Mouse (Mus musculus) bone marrow macrophage, adult 2 months (primary cell): ENCODE data around the gene Gast. TPM values are rescaled to one million over a fixed set of nuclear protein-coding genes. Genes with fewer than 3 reads are reported as not detected.
"Not testable (repeated sequence)": the region's sequence is repeated elsewhere in the genome, so short reads cannot be mapped to it uniquely, and the experiment has no call there.

Source experiments
- H3K27ac ChIP-seq: 2 replicates; pipeline ENCODE4 v1.5.1; 2012; ENCODE audit warnings: low read depth, low read length; ENCODE audit not compliant: insufficient read depth
- H3K4me1 ChIP-seq: 2 replicates; pipeline ENCODE4 v1.6.1; 2012; ENCODE audit warnings: low read length; ENCODE audit not compliant: control insufficient read depth, insufficient read depth
- H3K4me3 ChIP-seq: 2 replicates; pipeline ENCODE4 v1.5.1; 2012; ENCODE audit warnings: mild to moderate bottlenecking, low read length, moderate library complexity; ENCODE audit not compliant: insufficient read depth
- CTCF ChIP-seq: IDR thresholded peaks from 2 replicates; pipeline ENCODE4 v1.5.1; 2012; ENCODE audit warnings: low read depth, mild to moderate bottlenecking, low read length, moderate library complexity
- POLR2A ChIP-seq: IDR thresholded peaks from 2 replicates; pipeline ENCODE4 v1.6.1; 2012; ENCODE audit warnings: mild to moderate bottlenecking, low read depth, low read length, borderline replicate concordance
- polyA plus RNA-seq: library from polyadenylated mRNA; stranded (reverse); fragments of >200 nt; gene quantifications from 2 replicates; pipeline ENCODE4 v1.2.4, GENCODE M21; 2012; ENCODE audit not compliant: missing spikeins, insufficient read depth, insufficient read length

Gene Gast
- polyA plus RNA-seq, 1 experiment, result not detected

- Histone ChIP-seq H3K4me3 (peak overlapping the region; percentile 55), H3K27ac (peak overlapping the region; percentile 88), H3K4me1 (peaks cover 4% of the 10 kb centered on the region)
- no peak for TF ChIP-seq POLR2A
- TF ChIP-seq CTCF, result no peak
Observed at GRCm38 (mm10) chr11:100320172-100320630, 14.0 kb upstream of the Gast start.

GRCm38 (mm10) chr11:100320701-100321410 lies 13.4 kb upstream of the Gast start:
- H3K4me1 ChIP-seq, result not testable (repeated sequence)
- peak overlapping the region; percentile 55 for H3K4me3 ChIP-seq
- H3K27ac ChIP-seq, result peak overlapping the region; percentile 45

- H3K4me1 ChIP-seq, H3K27ac ChIP-seq: not testable (repeated sequence)
- H3K4me3 ChIP-seq, result peak overlapping the region; percentile 3; the same call in 1 of the 2 replicates
Observed at GRCm38 (mm10) chr11:100321479-100322305, 12.5 kb upstream of the Gast start.

- peaks cover 10% of the 10 kb centered on the region for H3K4me1 ChIP-seq
- H3K27ac ChIP-seq, result no peak overlapping the region
- no peak overlapping the region for H3K4me3 ChIP-seq
- no peak for TF ChIP-seq CTCF
- no peak for TF ChIP-seq POLR2A
Observed at GRCm38 (mm10) chr11:100322591-100323258, 11.5 kb upstream of the Gast start.

GRCm38 (mm10) chr11:100323578-100323977 lies 10.6 kb upstream of the Gast start:
- H3K27ac ChIP-seq, result no peak overlapping the region
- TF ChIP-seq POLR2A, result no peak
- TF ChIP-seq CTCF, result no peak

GRCm38 (mm10) chr11:100325062-100325629 lies 9.1 kb upstream of the Gast start:
- Histone ChIP-seq H3K4me1 (peaks cover 9% of the 10 kb centered on the region), H3K27ac (no peak overlapping the region), H3K4me3 (no peak overlapping the region)
- TF ChIP-seq CTCF, result no peak
- TF ChIP-seq POLR2A, result no peak

More at GRCm38 (mm10) chr11:100323578-100323977, 10.6 kb upstream of the Gast start:
- Histone ChIP-seq H3K4me1 (peaks cover 13% of the 10 kb centered on the region), H3K4me3 (no peak overlapping the region)

- TF ChIP-seq POLR2A (no peak), CTCF (no peak)
- no peak overlapping the region for H3K4me3 ChIP-seq
- H3K27ac ChIP-seq, result no peak overlapping the region
- H3K4me1 ChIP-seq, result peaks cover 9% of the 10 kb centered on the region
Observed at GRCm38 (mm10) chr11:100327316-100327715, 6.9 kb upstream of the Gast start.

GRCm38 (mm10) chr11:100327761-100328160 lies 6.4 kb upstream of the Gast start:
- H3K4me1 ChIP-seq, result peaks cover 9% of the 10 kb centered on the region
- TF ChIP-seq POLR2A (no peak), CTCF (no peak)
- no peak overlapping the region for H3K4me3 ChIP-seq
- H3K27ac ChIP-seq, result no peak overlapping the region

GRCm38 (mm10) chr11:100330235-100330634 lies 4.0 kb upstream of the Gast start:
- TF ChIP-seq CTCF (no peak), POLR2A (no peak)
- no peak overlapping the region for H3K4me3 ChIP-seq
- H3K4me1 ChIP-seq, result peaks cover 9% of the 10 kb centered on the region

GRCm38 (mm10) chr11:100330816-100331375 lies 3.3 kb upstream of the Gast start:
- not testable (repeated sequence) for H3K27ac ChIP-seq, H3K4me3 ChIP-seq, H3K4me1 ChIP-seq

More at GRCm38 (mm10) chr11:100330235-100330634, 4.0 kb upstream of the Gast start:
- H3K27ac ChIP-seq, result no peak overlapping the region
